Mouse (Mus musculus) ovary, postnatal 10 days (tissue): Measurements from ENCODE around the gene Gpx5.
"Not testable (repeated sequence)": the region's sequence is repeated elsewhere in the genome, so short reads cannot be mapped to it uniquely, and the experiment has no call there.

Source experiments
- DNase-seq: peaks from one replicate; pipeline ENCODE4 v3.0.0; 2022; ENCODE audit warnings: low spot score

Gene Gpx5

DNA sequence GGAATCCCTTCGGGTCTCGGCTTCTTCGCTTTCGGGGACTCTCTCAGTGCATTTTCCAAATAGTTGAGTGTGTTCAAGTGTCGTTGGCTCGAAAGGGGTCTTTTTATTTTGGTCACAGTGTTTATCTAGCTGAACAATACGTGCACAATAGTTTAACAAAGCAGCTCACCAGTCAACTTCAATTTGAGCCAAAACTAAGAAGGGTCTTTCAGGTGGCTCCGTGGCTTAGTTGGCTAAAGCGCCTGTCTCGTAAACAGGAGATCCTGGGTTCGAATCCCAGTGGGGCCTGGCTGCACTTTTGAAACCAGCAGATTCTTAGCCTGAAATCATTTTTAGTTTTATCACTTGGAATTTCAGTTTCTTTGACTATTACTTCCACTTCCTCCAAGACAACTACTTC lies 28.2 kb downstream of the Gpx5 start:
- DNase-seq = no peak

DNA sequence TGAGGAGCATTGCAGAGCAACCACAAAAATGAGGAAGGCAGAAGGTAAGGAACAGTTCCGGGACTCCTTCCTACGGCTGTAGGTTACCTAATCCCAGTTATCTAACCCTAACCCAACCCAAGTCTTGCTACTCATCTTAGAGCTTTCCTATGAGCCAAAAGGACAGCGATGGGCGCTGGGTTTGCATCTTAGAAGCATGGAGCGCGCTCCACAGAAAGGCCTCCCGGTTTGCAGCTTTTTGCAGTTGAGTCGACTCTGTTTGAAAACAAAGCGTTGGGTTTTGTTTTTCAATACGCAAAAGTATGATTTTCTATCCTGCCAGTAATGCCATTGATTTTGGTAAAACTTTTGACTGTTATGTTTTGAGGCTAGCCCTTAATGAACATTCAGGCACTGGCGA lies 28.6 kb downstream of the Gpx5 start:
- no peak for DNase-seq

DNA sequence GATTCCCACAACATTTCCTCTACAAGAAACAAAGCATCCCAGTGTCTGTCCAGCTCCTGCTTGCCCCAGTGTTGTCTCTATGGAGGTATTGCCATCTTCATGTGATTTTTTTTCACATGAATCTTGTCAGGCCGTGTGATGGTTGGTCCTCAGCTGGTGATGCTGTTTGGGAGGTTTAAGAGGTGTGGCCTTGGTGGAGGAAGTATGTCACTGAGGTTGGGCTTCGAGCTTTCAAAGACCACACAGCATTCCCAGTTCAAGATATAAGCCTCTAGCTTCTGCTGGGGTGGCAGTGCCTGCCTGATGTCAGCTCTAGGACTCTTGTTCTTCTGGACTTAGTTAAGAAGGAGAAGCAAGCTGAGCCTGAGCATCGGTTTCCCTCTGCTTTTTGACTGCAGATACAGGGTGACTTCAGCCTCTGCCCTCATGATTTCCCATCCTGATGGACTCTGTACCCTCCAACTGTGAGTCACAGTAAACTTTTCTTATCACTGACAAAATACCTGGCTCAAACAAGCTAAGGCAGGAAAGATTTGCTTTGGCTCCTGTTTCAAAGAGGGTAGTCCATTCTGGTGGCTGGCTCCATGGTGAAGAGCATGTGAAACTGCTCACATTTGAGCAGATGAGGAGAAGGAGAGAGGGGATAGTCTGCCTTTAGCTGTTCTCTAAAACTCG lies 29.6 kb downstream of the Gpx5 start:
- DNase-seq = no peak

DNA sequence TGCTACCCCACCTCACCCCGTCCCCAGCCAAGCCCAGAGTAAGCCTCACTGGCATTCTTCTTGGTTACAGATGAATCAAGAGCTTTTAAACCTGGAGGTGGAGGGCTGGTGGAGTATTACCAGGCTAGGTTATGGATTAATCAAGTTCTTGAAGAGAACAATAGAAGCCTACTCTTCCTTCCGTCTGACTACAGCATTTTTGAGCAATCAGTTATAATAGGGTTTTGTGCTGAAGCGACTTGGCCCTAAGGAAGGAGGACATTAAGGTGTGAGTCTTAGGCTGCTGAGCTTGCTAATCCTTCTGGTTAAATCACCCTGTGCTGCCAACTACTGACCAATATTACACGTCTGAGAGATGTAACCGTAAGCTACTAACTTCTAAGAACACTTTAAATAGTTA lies 32.2 kb downstream of the Gpx5 start:
- no peak for DNase-seq

DNA sequence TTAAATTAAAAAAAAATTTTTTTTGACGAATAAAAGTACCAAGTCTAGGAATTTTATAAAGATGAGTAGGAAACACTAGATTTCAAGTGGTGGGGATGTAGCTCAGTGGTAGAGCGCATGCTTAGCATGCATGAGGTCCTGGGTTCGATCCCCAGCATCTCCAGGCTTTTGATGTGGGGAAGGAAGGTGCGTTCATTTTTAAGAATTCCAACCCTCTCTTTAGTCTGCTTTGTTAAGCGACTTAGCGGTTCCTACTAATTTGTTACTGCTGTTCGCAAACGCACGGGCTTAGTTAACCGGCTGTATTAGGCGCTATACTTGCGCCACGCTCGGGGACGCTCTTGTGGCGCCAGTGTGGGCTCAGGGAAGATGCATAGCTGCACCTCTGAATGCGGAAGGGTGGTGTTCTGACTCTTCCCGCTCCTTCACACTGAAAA lies 32.8 kb downstream of the Gpx5 start:
- DNase-seq = no peak

DNA sequence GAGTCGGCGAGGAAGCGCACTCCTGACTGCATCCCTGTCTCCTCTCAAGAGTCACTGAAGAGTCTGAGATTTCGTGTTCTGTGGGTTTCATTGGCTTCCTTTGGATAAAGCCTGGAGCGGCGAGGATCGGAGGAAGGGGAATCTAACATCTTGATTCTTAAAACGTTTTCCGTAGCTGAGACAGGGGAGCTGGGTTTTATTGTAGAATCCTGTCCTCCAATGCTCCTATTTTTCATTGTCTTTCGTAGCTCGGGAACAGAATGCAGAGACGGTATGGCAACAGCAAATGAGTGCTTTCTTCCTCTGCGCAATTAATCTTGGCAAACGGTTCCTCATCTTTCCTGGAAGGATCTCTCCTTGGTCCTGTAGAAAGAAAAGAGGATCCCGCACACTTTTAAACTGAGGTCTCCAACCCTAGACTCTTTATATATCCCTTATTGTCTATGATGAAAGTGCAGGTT lies 33.3 kb downstream of the Gpx5 start:
- DNase-seq = no peak

DNA sequence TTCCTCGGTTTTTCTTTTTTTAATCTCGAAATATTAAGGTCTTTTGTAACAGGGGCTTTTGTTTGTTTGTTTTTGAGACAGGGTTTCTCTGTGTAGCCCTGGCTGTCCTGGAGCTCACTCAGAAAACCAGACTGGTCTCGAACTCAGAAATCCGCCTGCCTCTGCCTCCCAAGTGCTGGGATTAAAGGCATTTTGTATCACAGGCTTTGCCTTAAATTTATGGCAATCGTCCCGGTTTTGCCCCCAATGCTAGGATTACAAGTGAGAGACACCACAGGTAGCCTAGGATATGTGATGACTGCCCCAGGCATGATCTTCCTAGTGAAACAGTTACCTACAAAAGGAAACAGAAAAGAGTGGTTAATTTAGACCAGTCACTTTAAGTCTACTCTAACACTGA lies 34.0 kb downstream of the Gpx5 start:
- no peak for DNase-seq

DNA sequence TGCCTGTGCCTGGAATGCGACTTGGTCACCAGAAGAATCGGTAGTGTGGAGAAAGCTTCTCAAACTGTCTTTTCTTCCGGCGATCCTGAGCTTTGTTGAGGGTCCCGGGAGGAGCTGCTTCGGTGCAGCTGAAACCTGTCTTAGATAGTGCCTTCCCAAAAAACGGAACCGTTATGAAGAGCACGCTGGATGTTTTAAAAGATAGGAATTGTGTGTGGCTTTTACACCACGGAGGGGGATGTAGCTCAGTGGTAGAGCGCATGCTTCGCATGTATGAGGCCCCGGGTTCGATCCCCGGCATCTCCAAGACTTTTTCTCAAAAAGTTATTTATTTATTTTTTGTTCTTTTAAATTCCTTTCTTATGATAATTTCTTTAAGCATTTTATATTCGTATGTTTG lies 38.5 kb downstream of the Gpx5 start:
- no peak for DNase-seq

DNA sequence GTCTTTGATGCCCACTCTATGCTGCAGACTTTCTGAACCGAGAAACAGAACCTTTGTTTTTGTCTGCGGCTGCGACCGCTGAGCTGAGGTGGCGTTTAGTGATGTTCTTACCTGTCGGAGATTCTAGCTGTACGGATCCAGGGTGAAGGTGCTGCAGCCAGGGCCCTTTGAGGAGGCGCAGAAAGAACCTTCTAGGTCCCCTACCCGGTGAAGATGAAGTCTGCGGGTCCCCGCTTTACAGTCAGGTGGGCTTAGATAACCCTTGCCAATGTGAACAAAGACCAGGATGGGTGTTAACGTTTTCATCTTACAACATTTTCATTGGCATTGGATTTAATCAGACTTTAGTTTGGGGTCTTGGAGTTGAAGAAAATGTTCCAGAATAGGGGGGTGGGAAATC lies 39.0 kb downstream of the Gpx5 start:
- no peak for DNase-seq

DNA sequence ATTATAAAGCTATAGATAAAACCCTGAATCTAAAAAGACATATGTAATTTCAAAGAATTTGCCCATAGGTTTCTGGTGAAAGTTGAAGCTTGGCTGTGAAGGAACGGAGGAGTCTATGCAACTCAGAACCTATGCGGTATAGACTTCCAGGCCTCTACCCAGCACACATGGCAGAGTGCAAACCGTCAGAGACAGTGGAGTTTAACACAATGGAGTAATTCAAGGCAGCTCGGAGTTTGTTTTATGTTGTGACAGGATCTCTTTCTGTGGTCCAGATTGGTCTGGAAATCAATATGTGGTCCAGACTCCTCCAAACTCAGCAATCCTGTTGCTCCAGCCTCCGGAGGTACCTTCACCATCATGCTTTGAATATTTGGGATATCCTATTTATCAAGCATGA lies 39.5 kb downstream of the Gpx5 start:
- no peak for DNase-seq

DNA sequence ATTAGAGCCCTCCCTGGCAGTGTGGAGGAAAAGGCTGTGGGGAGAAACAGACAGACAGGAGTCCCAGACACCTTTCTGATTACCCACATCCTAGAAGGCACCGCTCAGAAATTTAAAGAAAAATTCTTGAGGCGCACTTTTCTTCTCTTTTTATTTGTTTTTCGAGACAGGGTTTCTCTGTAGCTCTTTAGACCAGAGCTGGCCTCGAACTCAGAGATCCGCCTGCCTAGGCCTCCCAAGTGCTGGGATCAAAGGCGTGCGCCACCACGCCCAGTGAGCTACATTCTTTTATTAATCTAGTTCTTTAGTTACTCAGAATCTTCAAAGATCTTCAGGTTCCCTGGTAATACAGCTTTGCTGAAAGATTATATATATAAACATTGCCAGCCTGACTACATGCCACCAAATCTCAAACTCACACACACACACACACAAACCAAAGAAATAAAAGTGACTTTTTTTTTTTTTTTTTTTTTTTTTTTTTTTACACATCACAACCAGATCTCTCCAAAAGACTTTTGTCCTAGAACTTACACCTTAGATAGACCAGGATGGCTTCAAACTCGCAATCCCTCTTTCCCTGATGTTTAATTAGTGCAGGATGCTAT lies 42.4 kb downstream of the Gpx5 start:
- DNase-seq = no peak

DNA sequence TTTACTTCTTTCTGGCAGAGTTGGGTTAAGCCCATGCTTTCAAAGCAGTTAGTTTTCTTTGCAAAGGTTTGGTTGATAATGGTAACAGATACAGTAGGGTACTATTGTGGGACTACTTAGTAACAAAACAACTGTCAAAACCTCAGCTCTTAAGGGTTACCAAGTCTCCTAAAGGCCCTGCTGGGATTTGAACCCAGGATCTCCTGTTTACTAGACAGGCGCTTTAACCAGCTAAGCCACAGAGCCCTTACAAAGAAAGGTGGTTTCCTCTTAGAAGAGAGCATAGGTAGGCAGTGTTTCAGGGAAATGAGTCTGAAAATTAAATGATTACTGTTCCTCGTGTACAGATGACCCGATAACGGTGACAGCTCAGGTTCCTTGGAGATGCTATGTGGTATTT lies 43.5 kb downstream of the Gpx5 start:
- DNase-seq = no peak

DNA sequence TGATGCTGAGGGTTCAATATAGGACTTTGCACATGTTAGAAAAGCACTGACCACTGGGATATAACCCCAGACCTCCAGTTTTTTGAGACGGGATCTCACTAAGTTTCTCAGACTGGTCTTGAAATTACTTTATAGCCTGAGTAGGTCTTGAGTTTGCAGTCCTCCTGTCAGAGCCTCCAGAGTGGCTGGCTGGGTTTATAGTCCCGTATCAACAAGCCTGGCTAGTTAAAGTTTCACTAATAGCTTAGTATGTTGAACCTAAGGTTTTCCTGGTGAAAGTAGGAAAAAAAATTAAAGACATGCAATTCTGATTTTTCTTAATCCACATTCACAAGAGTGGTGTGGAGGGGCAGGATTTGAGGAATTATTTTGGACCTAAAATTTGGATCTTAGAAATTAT lies 46.3 kb downstream of the Gpx5 start:
- no peak for DNase-seq

DNA sequence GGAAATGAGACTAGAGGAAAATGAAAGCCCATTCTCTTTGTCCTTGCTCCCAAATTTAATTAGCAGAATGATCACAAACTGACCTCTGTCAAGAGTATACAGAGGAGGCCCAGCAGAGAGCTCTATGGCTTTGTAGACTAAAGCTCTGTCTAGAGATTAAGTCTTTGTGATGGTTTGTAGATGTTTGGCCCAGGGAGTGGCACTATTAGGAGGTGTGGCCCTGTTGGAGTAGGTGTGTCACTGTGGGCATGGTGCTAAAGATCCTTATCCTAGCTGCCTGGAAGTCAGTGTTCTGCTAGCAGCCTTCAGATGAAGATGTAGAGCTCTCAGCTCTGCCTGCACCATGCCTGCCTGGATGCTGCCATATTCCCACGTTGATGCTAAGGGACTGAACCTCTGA lies 47.6 kb downstream of the Gpx5 start:
- DNase-seq = not testable (repeated sequence)

DNA sequence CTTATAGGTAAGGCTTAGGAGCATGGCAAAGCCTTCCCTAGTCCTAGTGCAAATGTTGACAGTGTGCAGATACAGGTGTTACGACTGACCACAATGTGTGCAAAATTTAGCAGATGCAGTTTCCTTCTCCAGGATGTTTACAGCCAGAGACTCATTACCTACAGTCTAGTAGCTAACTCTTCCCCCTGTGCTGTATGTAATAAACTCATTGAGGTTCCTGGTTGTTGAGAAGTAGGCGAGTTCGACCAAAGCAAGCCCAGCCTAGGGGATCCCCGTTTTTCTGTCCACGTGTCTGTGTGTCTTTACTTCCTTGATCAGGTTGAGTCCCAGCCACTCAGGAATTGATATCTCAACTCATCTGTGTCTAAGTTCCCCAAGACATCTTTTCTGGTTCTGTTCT lies 48.4 kb downstream of the Gpx5 start:
- no peak for DNase-seq

DNA sequence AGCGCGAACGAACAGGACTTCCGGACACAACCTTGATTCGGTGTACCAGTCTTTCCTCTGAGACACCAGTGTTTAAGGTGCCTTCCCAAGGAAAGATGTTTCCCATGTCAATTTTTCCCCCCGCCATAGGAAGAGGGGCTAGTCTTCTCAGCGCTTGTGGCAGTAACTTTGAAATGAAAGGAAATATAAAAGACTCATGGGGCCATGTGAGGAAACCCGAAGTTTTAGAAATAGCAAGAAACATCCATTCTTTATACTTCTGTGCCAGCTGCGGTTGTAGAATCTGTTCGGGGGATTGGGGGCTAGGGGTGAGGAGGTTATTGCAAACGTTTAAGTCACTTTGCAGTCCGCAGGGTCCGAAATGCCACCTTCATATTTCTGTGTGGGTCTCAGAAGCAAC lies 49.3 kb downstream of the Gpx5 start:
- no peak for DNase-seq

DNA sequence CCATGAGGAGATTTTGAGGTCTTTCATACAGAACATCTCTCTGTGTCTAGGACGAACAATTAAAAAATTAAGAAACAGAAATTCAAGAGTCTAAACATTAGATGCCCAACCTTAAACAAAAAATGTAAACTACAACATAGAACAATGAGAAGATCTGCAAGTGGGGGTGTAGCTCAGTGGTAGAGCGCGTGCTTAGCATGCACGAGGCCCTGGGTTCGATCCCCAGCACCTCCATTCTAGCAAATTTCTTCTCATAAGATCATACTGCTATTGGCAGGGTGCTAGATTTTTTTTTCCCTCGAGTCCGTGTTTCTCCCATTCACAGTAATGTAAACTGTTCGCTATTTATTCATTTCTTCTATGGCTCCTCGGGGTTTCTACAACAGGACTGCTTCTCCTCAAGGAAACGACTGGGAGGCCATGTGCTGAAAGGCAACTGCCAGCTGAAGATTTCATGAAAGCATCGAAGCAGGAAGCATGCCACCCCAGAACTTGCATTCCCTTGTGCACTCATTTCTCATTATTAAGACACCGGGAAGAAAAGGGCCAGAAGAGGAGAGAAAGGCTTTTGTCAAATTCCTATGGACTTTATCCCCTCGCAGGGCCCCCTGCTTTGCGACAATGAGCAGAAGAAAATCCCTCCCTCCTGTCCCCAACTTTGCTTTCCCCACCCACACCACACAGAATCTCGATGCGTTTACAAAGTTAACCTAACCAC lies 50.0 kb downstream of the Gpx5 start:
- DNase-seq = no peak

DNA sequence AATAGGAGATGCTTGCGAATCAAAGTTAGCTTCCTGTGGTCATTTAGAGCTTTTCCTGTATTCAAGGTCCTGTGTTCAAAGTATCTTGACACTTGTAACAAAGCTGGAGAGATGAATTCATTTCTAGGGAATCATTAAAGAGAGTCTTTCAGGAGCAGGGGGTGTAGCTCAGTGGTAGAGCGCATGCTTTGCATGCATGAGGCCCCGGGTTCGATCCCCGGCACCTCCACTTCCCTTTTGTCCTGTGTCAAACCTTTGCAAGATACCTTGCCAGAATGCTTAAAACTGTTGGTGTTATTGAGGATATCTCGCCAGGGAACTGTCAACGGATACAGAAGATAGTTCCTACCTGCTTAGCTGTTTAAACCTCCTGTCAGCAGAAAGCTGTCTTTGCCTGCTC lies 51.7 kb downstream of the Gpx5 start:
- no peak for DNase-seq

DNA sequence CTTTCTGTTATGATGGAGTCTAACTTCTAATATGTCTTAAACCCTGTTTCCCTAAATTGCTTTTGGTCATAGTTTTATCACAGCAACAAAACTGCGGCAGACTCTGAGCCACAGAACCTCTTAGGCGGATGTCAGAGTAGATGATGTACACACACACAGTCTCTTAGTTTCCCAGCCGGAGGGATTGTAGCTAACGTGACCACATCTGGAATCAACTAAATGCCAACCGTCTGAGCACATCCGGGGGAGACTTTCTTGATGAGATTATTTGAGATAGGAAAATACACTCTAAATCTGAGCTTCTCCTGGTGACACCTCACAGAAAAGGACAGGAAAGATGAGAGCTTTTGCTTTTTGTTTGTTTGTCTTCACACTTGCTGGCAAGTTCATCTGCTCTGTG lies 55.4 kb downstream of the Gpx5 start:
- no peak for DNase-seq

DNA sequence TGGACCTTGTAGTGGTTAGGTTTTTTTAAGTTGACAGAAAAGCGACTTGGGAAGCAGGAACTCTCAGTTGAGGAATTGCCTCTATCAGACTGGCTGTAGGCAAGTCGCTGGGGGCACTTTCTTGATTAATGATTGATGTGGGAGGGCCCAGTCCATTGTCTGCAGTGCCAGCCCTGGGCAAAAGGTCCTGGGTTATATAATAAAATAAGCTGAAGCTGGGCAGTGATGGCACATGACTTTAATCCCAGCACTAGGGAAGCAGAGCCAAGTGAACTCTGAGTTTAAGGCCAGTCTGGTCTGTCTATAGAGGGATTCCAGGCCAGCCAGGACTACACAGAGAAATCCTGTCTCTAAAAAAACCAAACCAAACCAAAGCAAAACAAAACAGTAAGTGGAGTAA lies 55.8 kb downstream of the Gpx5 start:
- no peak for DNase-seq
